In genomic region chr13:80381966-80382666, GRCm38 (mm10) we compare ENCODE assay signal across 22 mouse cellular contexts.
A peak's percentile ranks its signal among the peaks of the same experiment; 100 is the strongest.
DNase-seq lines count a peak whose midpoint lies in the region; ATAC-seq and TF ChIP-seq lines count a peak whose summit lies in the region.
"Had no signal": no experiment of that assay in that cellular context is flagged by ENCODE, and none has a peak within 500 bp of the region (broad histone marks: within the 10 kb centered on the region; RNA-seq: fewer than 3 reads in every experiment).

No protein-coding gene starts in this region.

- no peak for DNase-seq in embryonic facial prominence, embryonic 10.5 days (ENCODE audit: low spot score)
- peak; percentile 0 for DNase-seq in kidney, adult 9 months
- DNase-seq in midbrain, postnatal 0 days (ENCODE audit: low spot score) = peak; percentile 33
- no peak for DNase-seq in adrenal gland, postnatal 25 days
- DNase-seq: cerebellum, adult 9-10 months; gastrocnemius, postnatal 14 days; heart, postnatal 4 days; kidney, adult 2 months; kidney, postnatal 36 days; lung, adult 2 months; thymus, postnatal 14 days had no signal

- H3K9ac ChIP-seq in embryonic facial prominence, embryonic 13.5 days = no peak overlapping the region
- H3K9ac ChIP-seq in kidney, embryonic 14.5 days (ENCODE audit: low read depth, low read length) = no peak overlapping the region
- no peak overlapping the region for H3K9ac ChIP-seq in midbrain, embryonic 12.5 days (replicated peaks)
- H3K9ac ChIP-seq in midbrain, embryonic 15.5 days = no peak overlapping the region
- no peak overlapping the region for H3K9ac ChIP-seq in midbrain, postnatal 0 days (replicated peaks; ENCODE audit: low read length, poor library complexity, severe bottlenecking)
- H3K9ac ChIP-seq: heart, embryonic 15.5 days; limb, embryonic 12.5 days; liver, embryonic 12.5 days; neural tube, embryonic 12.5 days had no signal

- no peaks in the 10 kb centered on the region for H3K9me3 ChIP-seq in embryonic facial prominence, embryonic 13.5 days
- H3K9me3 ChIP-seq in embryonic facial prominence, embryonic 10.5 days = no peaks in the 10 kb centered on the region
- H3K9me3 ChIP-seq in kidney, embryonic 14.5 days (ENCODE audit: control insufficient read depth, low read length) = no peaks in the 10 kb centered on the region
- no peaks in the 10 kb centered on the region for H3K9me3 ChIP-seq in midbrain, embryonic 12.5 days
- H3K9me3 ChIP-seq in midbrain, embryonic 15.5 days = no peaks in the 10 kb centered on the region
- H3K9me3 ChIP-seq in midbrain, postnatal 0 days (ENCODE audit: low read length) = no peaks in the 10 kb centered on the region
- H3K9me3 ChIP-seq: G1E; heart, embryonic 15.5 days; limb, embryonic 12.5 days; liver, embryonic 12.5 days; neural tube, embryonic 12.5 days had no signal

- no peak for ATAC-seq in embryonic facial prominence, embryonic 13.5 days (ENCODE audit: insufficient number of reproducible peaks, insufficient read depth, low FRiP score, low TSS enrichment, low read depth)
- no peak for ATAC-seq in kidney, embryonic 14.5 days (ENCODE audit: low FRiP score, low TSS enrichment)
- 0 out of 2 replicates have a peak, but pooled peaks have one; percentile 24 for ATAC-seq in midbrain, embryonic 12.5 days (ENCODE audit: low FRiP score, low read depth)
- ATAC-seq in midbrain, embryonic 15.5 days (replicated peaks) = no peak
- no peak for ATAC-seq in midbrain, postnatal 0 days (ENCODE audit: low FRiP score)
- ATAC-seq: activated CD4-positive, CD25-positive, alpha-beta regulatory T cell, adult 4 months; liver, embryonic 12.5 days had no signal

- no peak overlapping the region for H3K4me3 ChIP-seq in embryonic facial prominence, embryonic 13.5 days
- H3K4me3 ChIP-seq in embryonic facial prominence, embryonic 10.5 days = no peak overlapping the region
- H3K4me3 ChIP-seq in kidney, embryonic 14.5 days (ENCODE audit: low read length) = no peak overlapping the region
- H3K4me3 ChIP-seq in midbrain, embryonic 12.5 days = no peak overlapping the region
- H3K4me3 ChIP-seq in midbrain, embryonic 15.5 days = no peak overlapping the region
- H3K4me3 ChIP-seq in midbrain, postnatal 0 days (ENCODE audit: low read depth, low read length) = no peak overlapping the region
- H3K4me3 ChIP-seq: heart, embryonic 15.5 days; limb, embryonic 12.5 days; liver, embryonic 12.5 days; neural tube, embryonic 12.5 days had no signal

- no peaks in the 10 kb centered on the region for H3K27me3 ChIP-seq in embryonic facial prominence, embryonic 13.5 days
- H3K27me3 ChIP-seq in embryonic facial prominence, embryonic 10.5 days (replicated peaks; ENCODE audit: low read depth, poor library complexity, severe bottlenecking) = no peaks in the 10 kb centered on the region
- H3K27me3 ChIP-seq in kidney, embryonic 14.5 days (ENCODE audit: control insufficient read depth, insufficient read depth, low read length) = no peaks in the 10 kb centered on the region
- H3K27me3 ChIP-seq in midbrain, embryonic 12.5 days = no peaks in the 10 kb centered on the region
- H3K27me3 ChIP-seq in midbrain, embryonic 15.5 days (replicated peaks) = no peaks in the 10 kb centered on the region
- H3K27me3 ChIP-seq in midbrain, postnatal 0 days (ENCODE audit: insufficient read depth, low read length) = no peaks in the 10 kb centered on the region
- H3K27me3 ChIP-seq: heart, embryonic 15.5 days; limb, embryonic 12.5 days; liver, embryonic 12.5 days; neural tube, embryonic 12.5 days had no signal

- 37% methylated on average over 2 of the region's 2 CpGs for WGBS in embryonic facial prominence, embryonic 13.5 days
- 81% methylated on average over 2 of the region's 2 CpGs for WGBS in embryonic facial prominence, embryonic 10.5 days
- WGBS in kidney, embryonic 14.5 days = 80% methylated on average over 2 of the region's 2 CpGs
- WGBS in midbrain, embryonic 12.5 days = 59% methylated on average over 2 of the region's 2 CpGs
- WGBS in midbrain, embryonic 15.5 days = 43% methylated on average over 2 of the region's 2 CpGs
- 27% methylated on average over 2 of the region's 2 CpGs for WGBS in midbrain, postnatal 0 days

- no peaks in the 10 kb centered on the region for H3K4me1 ChIP-seq in embryonic facial prominence, embryonic 13.5 days
- no peaks in the 10 kb centered on the region for H3K4me1 ChIP-seq in embryonic facial prominence, embryonic 10.5 days
- H3K4me1 ChIP-seq in kidney, embryonic 14.5 days (ENCODE audit: control insufficient read depth, insufficient read depth, low read length) = no peaks in the 10 kb centered on the region
- H3K4me1 ChIP-seq in midbrain, embryonic 12.5 days = peaks cover 5% of the 10 kb centered on the region; the same call in 1 of the 2 replicates
- no peaks in the 10 kb centered on the region for H3K4me1 ChIP-seq in midbrain, embryonic 15.5 days
- H3K4me1 ChIP-seq in midbrain, postnatal 0 days (ENCODE audit: insufficient read depth, low read length) = no peaks in the 10 kb centered on the region
- H3K4me1 ChIP-seq: heart, embryonic 15.5 days; limb, embryonic 12.5 days; liver, embryonic 12.5 days; neural tube, embryonic 12.5 days had no signal

- H3K4me2 ChIP-seq in embryonic facial prominence, embryonic 13.5 days = no peak overlapping the region
- H3K4me2 ChIP-seq in kidney, embryonic 14.5 days (replicated peaks; ENCODE audit: low read depth, low read length) = no peak overlapping the region
- no peak overlapping the region for H3K4me2 ChIP-seq in midbrain, embryonic 12.5 days (replicated peaks)
- no peak overlapping the region for H3K4me2 ChIP-seq in midbrain, embryonic 15.5 days
- H3K4me2 ChIP-seq in midbrain, postnatal 0 days (ENCODE audit: low read depth, low read length, poor library complexity, severe bottlenecking) = no peak overlapping the region
- H3K4me2 ChIP-seq: heart, embryonic 15.5 days; limb, embryonic 12.5 days; liver, embryonic 12.5 days; neural tube, embryonic 12.5 days had no signal

- H3K36me3 ChIP-seq in embryonic facial prominence, embryonic 13.5 days = no peaks in the 10 kb centered on the region
- H3K36me3 ChIP-seq in embryonic facial prominence, embryonic 10.5 days (replicated peaks) = no peaks in the 10 kb centered on the region
- no peaks in the 10 kb centered on the region for H3K36me3 ChIP-seq in kidney, embryonic 14.5 days (ENCODE audit: control insufficient read depth, insufficient read depth, low read length)
- H3K36me3 ChIP-seq in midbrain, embryonic 12.5 days = no peaks in the 10 kb centered on the region
- H3K36me3 ChIP-seq in midbrain, embryonic 15.5 days (replicated peaks) = no peaks in the 10 kb centered on the region
- no peaks in the 10 kb centered on the region for H3K36me3 ChIP-seq in midbrain, postnatal 0 days (ENCODE audit: insufficient read depth, low read length)
- H3K36me3 ChIP-seq: G1E; heart, embryonic 15.5 days; limb, embryonic 12.5 days; liver, embryonic 12.5 days; neural tube, embryonic 12.5 days had no signal

- H3K27ac ChIP-seq in embryonic facial prominence, embryonic 13.5 days = peak overlapping the region; percentile 69; the same call in 1 of the 2 replicates
- no peak overlapping the region for H3K27ac ChIP-seq in embryonic facial prominence, embryonic 10.5 days (replicated peaks)
- no peak overlapping the region for H3K27ac ChIP-seq in kidney, embryonic 14.5 days (ENCODE audit: low read depth, low read length)
- H3K27ac ChIP-seq in midbrain, embryonic 12.5 days (replicated peaks) = no peak overlapping the region
- no peak overlapping the region for H3K27ac ChIP-seq in midbrain, embryonic 15.5 days
- no peak overlapping the region for H3K27ac ChIP-seq in midbrain, postnatal 0 days (ENCODE audit: low read depth, low read length)
- H3K27ac ChIP-seq: heart, embryonic 15.5 days; limb, embryonic 12.5 days; liver, embryonic 12.5 days; neural tube, embryonic 12.5 days; stomach, postnatal 0 days had no signal

- TF ChIP-seq CTCF in midbrain, postnatal 0 days (IDR thresholded peaks at IDR 0.05) = peak; percentile 68

Comparison
In these comparisons a context has a peak if more than half of its experiments do, and no peak if none do; other contexts are left out.
1. DNase-seq: peak in kidney, adult 9 months (single experiment) and midbrain, postnatal 0 days (single experiment); none in embryonic facial prominence, embryonic 10.5 days (single experiment) and adrenal gland, postnatal 25 days (single experiment).